20 mouse cellular contexts compared by ENCODE assay signal in genomic region chr17:15882803-15883202, GRCm38 (mm10). TPM values are rescaled to one million over a fixed set of nuclear protein-coding genes. Genes with fewer than 3 reads are reported as not detected.
DNase-seq lines count a peak whose midpoint lies in the region; ATAC-seq and TF ChIP-seq lines count a peak whose summit lies in the region.
"Had no signal": no experiment of that assay in that cellular context is flagged by ENCODE, and none has a peak within 500 bp of the region (broad histone marks: within the 10 kb centered on the region; RNA-seq: fewer than 3 reads in every experiment).

No protein-coding gene starts in this region.

- 0 out of 2 replicates have a peak, but pooled peaks cover 4% of the 10 kb centered on the region for H3K4me1 ChIP-seq in lung, embryonic 15.5 days
- H3K4me1 ChIP-seq in lung, adult 2 months (ENCODE audit: control insufficient read depth, insufficient read depth, low read length) = no peaks in the 10 kb centered on the region
- H3K4me1 ChIP-seq in midbrain, embryonic 15.5 days = peaks cover 15% of the 10 kb centered on the region
- peaks cover 6% of the 10 kb centered on the region; the same call in 1 of the 2 replicates for H3K4me1 ChIP-seq in midbrain, embryonic 14.5 days (ENCODE audit: control insufficient read depth, insufficient read depth, low read length)
- no peaks in the 10 kb centered on the region for H3K4me1 ChIP-seq in stomach, embryonic 15.5 days
- no peaks in the 10 kb centered on the region for H3K4me1 ChIP-seq in kidney, embryonic 14.5 days (ENCODE audit: control insufficient read depth, insufficient read depth, low read length)
- H3K4me1 ChIP-seq: embryonic facial prominence, embryonic 15.5 days; forebrain, embryonic 10.5 days; heart, embryonic 12.5 days; hindbrain, embryonic 10.5 days had no signal

- peak overlapping the region; percentile 45; the same call in 1 of the 2 replicates for H3K27ac ChIP-seq in lung, embryonic 15.5 days
- H3K27ac ChIP-seq in midbrain, embryonic 15.5 days = peak overlapping the region; percentile 25; the same call in 1 of the 2 replicates
- no peak overlapping the region for H3K27ac ChIP-seq in midbrain, embryonic 14.5 days (replicated peaks; ENCODE audit: low read depth, low read length)
- peak overlapping the region; percentile 51; the same call in 1 of the 2 replicates for H3K27ac ChIP-seq in stomach, embryonic 15.5 days
- H3K27ac ChIP-seq in kidney, embryonic 14.5 days (ENCODE audit: low read depth, low read length) = no peak overlapping the region
- H3K27ac ChIP-seq: embryonic facial prominence, embryonic 15.5 days; forebrain, embryonic 10.5 days; gastrocnemius, adult 2 months; hindbrain, embryonic 10.5 days had no signal

- H3K9me3 ChIP-seq in lung, embryonic 15.5 days = no peaks in the 10 kb centered on the region
- no peaks in the 10 kb centered on the region for H3K9me3 ChIP-seq in midbrain, embryonic 15.5 days
- H3K9me3 ChIP-seq in midbrain, embryonic 14.5 days (ENCODE audit: control insufficient read depth, low read length) = no peaks in the 10 kb centered on the region
- H3K9me3 ChIP-seq in stomach, embryonic 15.5 days = no peaks in the 10 kb centered on the region
- no peaks in the 10 kb centered on the region for H3K9me3 ChIP-seq in kidney, embryonic 14.5 days (ENCODE audit: control insufficient read depth, low read length)
- H3K9me3 ChIP-seq: embryonic facial prominence, embryonic 15.5 days; forebrain, embryonic 10.5 days; heart, embryonic 12.5 days; hindbrain, embryonic 10.5 days had no signal

- WGBS in lung, embryonic 15.5 days = 35% methylated on average over 7 of the region's 7 CpGs
- WGBS in lung, adult 2 months = 44% methylated on average over 7 of the region's 7 CpGs
- WGBS in midbrain, embryonic 15.5 days = 55% methylated on average over 7 of the region's 7 CpGs
- WGBS in midbrain, embryonic 14.5 days = 68% methylated on average over 7 of the region's 7 CpGs
- 33% methylated on average over 7 of the region's 7 CpGs for WGBS in stomach, embryonic 15.5 days
- WGBS in kidney, embryonic 14.5 days = 72% methylated on average over 7 of the region's 7 CpGs

- H3K4me2 ChIP-seq in lung, embryonic 15.5 days = no peak overlapping the region
- no peak overlapping the region for H3K4me2 ChIP-seq in midbrain, embryonic 15.5 days
- no peak overlapping the region for H3K4me2 ChIP-seq in midbrain, embryonic 14.5 days (ENCODE audit: low read length)
- no peak overlapping the region for H3K4me2 ChIP-seq in stomach, embryonic 15.5 days
- no peak overlapping the region for H3K4me2 ChIP-seq in kidney, embryonic 14.5 days (replicated peaks; ENCODE audit: low read depth, low read length)
- H3K4me2 ChIP-seq: embryonic facial prominence, embryonic 15.5 days; heart, embryonic 12.5 days had no signal

- TF ChIP-seq CTCF in lung, adult 2 months (IDR thresholded peaks at IDR 0.05; ENCODE audit: insufficient read depth, low read length) = no peak

- no peak overlapping the region for H3K9ac ChIP-seq in lung, embryonic 15.5 days
- H3K9ac ChIP-seq in midbrain, embryonic 15.5 days = no peak overlapping the region
- H3K9ac ChIP-seq in midbrain, embryonic 14.5 days (replicated peaks; ENCODE audit: low read length) = no peak overlapping the region
- no peak overlapping the region for H3K9ac ChIP-seq in stomach, embryonic 15.5 days
- no peak overlapping the region for H3K9ac ChIP-seq in kidney, embryonic 14.5 days (ENCODE audit: low read depth, low read length)
- H3K9ac ChIP-seq: embryonic facial prominence, embryonic 15.5 days; heart, embryonic 12.5 days had no signal

- no peaks in the 10 kb centered on the region for H3K36me3 ChIP-seq in lung, embryonic 15.5 days
- no peaks in the 10 kb centered on the region for H3K36me3 ChIP-seq in midbrain, embryonic 15.5 days (replicated peaks)
- H3K36me3 ChIP-seq in midbrain, embryonic 14.5 days (ENCODE audit: control insufficient read depth, insufficient read depth, low read length) = no peaks in the 10 kb centered on the region
- no peaks in the 10 kb centered on the region for H3K36me3 ChIP-seq in stomach, embryonic 15.5 days
- H3K36me3 ChIP-seq in kidney, embryonic 14.5 days (ENCODE audit: control insufficient read depth, insufficient read depth, low read length) = no peaks in the 10 kb centered on the region
- H3K36me3 ChIP-seq: embryonic facial prominence, embryonic 15.5 days; forebrain, embryonic 10.5 days; heart, embryonic 12.5 days; hindbrain, embryonic 10.5 days had no signal

- H3K4me3 ChIP-seq in lung, embryonic 15.5 days = no peak overlapping the region
- H3K4me3 ChIP-seq in lung, adult 2 months (replicated peaks; ENCODE audit: extremely low read depth, low read depth, low read length) = no peak overlapping the region
- no peak overlapping the region for H3K4me3 ChIP-seq in midbrain, embryonic 15.5 days
- no peak overlapping the region for H3K4me3 ChIP-seq in midbrain, embryonic 14.5 days (replicated peaks; ENCODE audit: low read depth, low read length)
- no peak overlapping the region for H3K4me3 ChIP-seq in stomach, embryonic 15.5 days (replicated peaks)
- no peak overlapping the region for H3K4me3 ChIP-seq in kidney, embryonic 14.5 days (ENCODE audit: low read length)
- H3K4me3 ChIP-seq: embryonic facial prominence, embryonic 15.5 days; erythroblast, embryonic 14.5 days; forebrain, embryonic 10.5 days; gastrocnemius, adult 2 months; heart, embryonic 12.5 days; hindbrain, embryonic 10.5 days had no signal

- no peak for ATAC-seq in lung, embryonic 15.5 days (ENCODE audit: borderline replicate concordance, extremely low read depth, low FRiP score, low TSS enrichment)
- peak; percentile 56 for ATAC-seq in midbrain, embryonic 15.5 days (replicated peaks)
- ATAC-seq in midbrain, embryonic 14.5 days (ENCODE audit: low FRiP score, low TSS enrichment) = no peak
- no peak for ATAC-seq in stomach, embryonic 15.5 days (ENCODE audit: insufficient read depth, low FRiP score, low read depth)
- no peak for ATAC-seq in kidney, embryonic 14.5 days (ENCODE audit: low FRiP score, low TSS enrichment)
- ATAC-seq: forebrain, embryonic 14.5 days had no signal

- no peaks in the 10 kb centered on the region for H3K27me3 ChIP-seq in lung, embryonic 15.5 days
- H3K27me3 ChIP-seq in midbrain, embryonic 15.5 days (replicated peaks) = no peaks in the 10 kb centered on the region
- no peaks in the 10 kb centered on the region for H3K27me3 ChIP-seq in midbrain, embryonic 14.5 days (ENCODE audit: control insufficient read depth, insufficient read depth, low read length)
- no peaks in the 10 kb centered on the region for H3K27me3 ChIP-seq in stomach, embryonic 15.5 days (replicated peaks)
- H3K27me3 ChIP-seq in kidney, embryonic 14.5 days (ENCODE audit: control insufficient read depth, insufficient read depth, low read length) = no peaks in the 10 kb centered on the region
- H3K27me3 ChIP-seq: embryonic facial prominence, embryonic 15.5 days; heart, embryonic 12.5 days had no signal

- TF ChIP-seq POLR2A in lung, adult 2 months (IDR thresholded peaks at IDR 0.05; ENCODE audit: borderline replicate concordance, extremely low read depth, low read depth, low read length) = no peak

- no peak for DNase-seq in lung, adult 2 months
- DNase-seq in midbrain, embryonic 14.5 days = no peak
- DNase-seq in frontal cortex, postnatal 10 days (ENCODE audit: low spot score in 2 of 2) = no peak
- DNase-seq: adrenal gland, adult 2 months; adrenal gland, postnatal 25 days; cerebellum, adult 2 months; cerebellum, postnatal 10 days; embryo, embryonic 11 days; gastrocnemius, adult 2 months; gastrocnemius, postnatal 25 days had no signal

RNA-seq across cellular contexts. Expression of gene Rgmb, which starts 52.0 kb away (rescaled TPM):
- 13.5 and 14.6 TPM in 2 replicates for polyA plus RNA-seq in lung, embryonic 15.5 days (2015; fragmentation: Nextera tagmentation; extraction: Ambion mirVana)
- 41.4 and 65.1 TPM in 2 replicates for polyA plus RNA-seq in lung, adult 2 months (2012; rRNA removed)
- polyA plus RNA-seq in midbrain, embryonic 15.5 days (2015; fragmentation: Nextera tagmentation; extraction: Ambion mirVana) = 73.1 and 76.5 TPM in 2 replicates
- 76.4 and 107 TPM in 2 replicates for polyA plus RNA-seq in midbrain, embryonic 14.5 days (2014; fragmentation: Nextera tagmentation; extraction: Ambion mirVana)
- polyA plus RNA-seq in stomach, embryonic 15.5 days (2015; fragmentation: Nextera tagmentation; extraction: Ambion mirVana) = 49.6 and 53.1 TPM in 2 replicates
- polyA plus RNA-seq in kidney, embryonic 14.5 days (2014; fragmentation: Nextera tagmentation; extraction: Ambion mirVana) = 12.3 and 16.4 TPM in 2 replicates
- polyA plus RNA-seq: erythroblast, embryonic 14.5 days had no signal

Comparison
In these comparisons a context has a peak if more than half of its experiments do, and no peak if none do; other contexts are left out.
1. H3K27ac ChIP-seq: peak in lung, embryonic 15.5 days (single experiment), midbrain, embryonic 15.5 days (single experiment) and stomach, embryonic 15.5 days (single experiment); none in midbrain, embryonic 14.5 days (single experiment) and kidney, embryonic 14.5 days (single experiment).